Comparison of ENCODE assay signal across 8 mouse cellular contexts in genomic region chr6:91153549-91154064, GRCm38 (mm10). TPM values are rescaled to one million over a fixed set of nuclear protein-coding genes. Genes with fewer than 3 reads are reported as not detected.
A peak's percentile ranks its signal among the peaks of the same experiment; 100 is the strongest.
DNase-seq lines count a peak whose midpoint lies in the region; ATAC-seq and TF ChIP-seq lines count a peak whose summit lies in the region.

No protein-coding gene starts in this region.

- peaks cover 38% of the 10 kb centered on the region for H3K27me3 ChIP-seq in erythroblast, embryonic 14.5 days (ENCODE audit: control insufficient read depth)
- H3K27me3 ChIP-seq in intestine, embryonic 16.5 days (replicated peaks; ENCODE audit: control insufficient read depth, insufficient read depth, low read length), result no peaks in the 10 kb centered on the region
- peaks cover 24% of the 10 kb centered on the region for H3K27me3 ChIP-seq in liver, embryonic 15.5 days

- TF ChIP-seq CTCF in bone marrow, adult 2 months (IDR thresholded peaks at IDR 0.05; ENCODE audit: control insufficient read depth, insufficient read depth, low read length), result no peak

- no peak for TF ChIP-seq POLR2A in bone marrow, adult 2 months (IDR thresholded peaks at IDR 0.05; ENCODE audit: borderline replicate concordance, control insufficient read depth, low read depth, low read length)

- H3K9me3 ChIP-seq in erythroblast, embryonic 14.5 days (ENCODE audit: control insufficient read depth, low read length), result peaks cover 6% of the 10 kb centered on the region
- 0 out of 2 replicates have a peak, but pooled peaks cover 2% of the 10 kb centered on the region for H3K9me3 ChIP-seq in intestine, embryonic 16.5 days (ENCODE audit: control insufficient read depth, low read length)
- H3K9me3 ChIP-seq in liver, embryonic 15.5 days (replicated peaks), result no peaks in the 10 kb centered on the region

- peak overlapping the region; percentile 13 for H3K4me2 ChIP-seq in intestine, embryonic 16.5 days (ENCODE audit: low read depth, low read length)
- H3K4me2 ChIP-seq in liver, embryonic 15.5 days, result peak overlapping the region; percentile 55

- peaks cover 5% of the 10 kb centered on the region; the same call in 1 of the 2 replicates for H3K4me1 ChIP-seq in bone marrow, adult 2 months (ENCODE audit: control insufficient read depth, insufficient read depth, low read length)
- H3K4me1 ChIP-seq in erythroblast, embryonic 14.5 days (ENCODE audit: control insufficient read depth), result peaks cover 75% of the 10 kb centered on the region
- H3K4me1 ChIP-seq in intestine, embryonic 16.5 days (ENCODE audit: control insufficient read depth, insufficient read depth, low read length), result peaks cover 12% of the 10 kb centered on the region
- peaks cover 74% of the 10 kb centered on the region for H3K4me1 ChIP-seq in liver, embryonic 15.5 days (replicated peaks)

- no peak overlapping the region for H3K27ac ChIP-seq in bone marrow, adult 2 months (ENCODE audit: control insufficient read depth, insufficient read depth, low read depth, low read length, poor library complexity)
- H3K27ac ChIP-seq in intestine, embryonic 16.5 days (ENCODE audit: low read length), result no peak overlapping the region
- H3K27ac ChIP-seq in liver, embryonic 15.5 days (replicated peaks), result peak overlapping the region; percentile 22

- DNase-seq in ES-CJ7 (ENCODE audit: low read depth, low spot score), result peak; percentile 87
- peak; percentile 71 for DNase-seq in retina, embryonic 14.5 days (ENCODE audit: low spot score)
- DNase-seq in urinary bladder, adult 2 months (ENCODE audit: low spot score), result no peak
- no peak for DNase-seq in adrenal gland, postnatal 4 days (ENCODE audit: low spot score in 2 of 2)

- H3K4me3 ChIP-seq in bone marrow, adult 2 months (replicated peaks; ENCODE audit: control insufficient read depth, low read depth, low read length), result peak overlapping the region; percentile 2
- peak overlapping the region; percentile 54 for H3K4me3 ChIP-seq in erythroblast, embryonic 14.5 days (replicated peaks)
- peak overlapping the region; percentile 14; the same call in 1 of the 2 replicates for H3K4me3 ChIP-seq in intestine, embryonic 16.5 days (ENCODE audit: low read length)
- H3K4me3 ChIP-seq in liver, embryonic 15.5 days (replicated peaks), result peak overlapping the region; percentile 39

- 14% methylated on average over 10 of the region's 10 CpGs for WGBS in bone marrow, adult 2 months
- WGBS in intestine, embryonic 16.5 days, result 5% methylated on average over 10 of the region's 10 CpGs
- WGBS in liver, embryonic 15.5 days (ENCODE audit: insufficient replicate concordance), result 8% methylated on average over 10 of the region's 10 CpGs

- no peak for ATAC-seq in intestine, embryonic 16.5 days
- ATAC-seq in liver, embryonic 15.5 days (ENCODE audit: insufficient read depth), result no peak

- H3K36me3 ChIP-seq in erythroblast, embryonic 14.5 days (ENCODE audit: control insufficient read depth), result peaks cover 16% of the 10 kb centered on the region
- H3K36me3 ChIP-seq in intestine, embryonic 16.5 days (ENCODE audit: control insufficient read depth, insufficient read depth, low read length), result no peaks in the 10 kb centered on the region
- H3K36me3 ChIP-seq in liver, embryonic 15.5 days (replicated peaks), result 0 out of 2 replicates have a peak, but pooled peaks cover 5% of the 10 kb centered on the region

- no peak overlapping the region for H3K9ac ChIP-seq in intestine, embryonic 16.5 days (ENCODE audit: low read depth, low read length)
- H3K9ac ChIP-seq in liver, embryonic 15.5 days, result no peak overlapping the region; the same call in 1 of the 2 replicates

RNA-seq across cellular contexts. Expression of gene Hdac11, which starts 2.9 kb away (rescaled TPM):
- 5.9 and 7.6 TPM in 2 replicates for polyA plus RNA-seq in bone marrow, adult 2 months (2011; ENCODE audit: insufficient read depth, insufficient read length, low replicate concordance, missing spikeins)
- polyA plus RNA-seq in erythroblast, embryonic 14.5 days (2012), result 1.5 and 2.9 TPM in 2 replicates
- polyA plus RNA-seq in intestine, embryonic 16.5 days (2015; fragmentation: Nextera tagmentation; extraction: Ambion mirVana), result 7.7 and 9.0 TPM in 2 replicates
- 5.6 and 5.9 TPM in 2 replicates for polyA plus RNA-seq in liver, embryonic 15.5 days (2015; fragmentation: Nextera tagmentation; extraction: Ambion mirVana)
- 24.2 and 26.6 TPM in 2 replicates for polyA plus RNA-seq in urinary bladder, adult 2 months (2012; rRNA removed)
- total RNA-seq in adrenal gland, postnatal 4 days (2021), result 10 to 100 TPM; 12.9 to 17.8 TPM

RNA-seq across cellular contexts. Expression of gene Nup210, which starts 37.0 kb away (rescaled TPM):
- 58.4 and 111 TPM in 2 replicates for polyA plus RNA-seq in bone marrow, adult 2 months (2011; ENCODE audit: insufficient read depth, insufficient read length, low replicate concordance, missing spikeins)
- 15.1 and 24.6 TPM in 2 replicates for polyA plus RNA-seq in erythroblast, embryonic 14.5 days (2012)
- polyA plus RNA-seq in intestine, embryonic 16.5 days (2015; fragmentation: Nextera tagmentation; extraction: Ambion mirVana), result 13.7 TPM in 2 replicates
- 32.0 and 37.1 TPM in 2 replicates for polyA plus RNA-seq in liver, embryonic 15.5 days (2015; fragmentation: Nextera tagmentation; extraction: Ambion mirVana)
- 1.3 and 2.8 TPM in 2 replicates for polyA plus RNA-seq in urinary bladder, adult 2 months (2012; rRNA removed)
- total RNA-seq in adrenal gland, postnatal 4 days (2021), result 10 to 100 TPM; 17.0 to 24.6 TPM

RNA-seq across cellular contexts. Expression of gene Fbln2, which starts 58.6 kb away (rescaled TPM):
- 0.83 and 16.4 TPM in 2 replicates for polyA plus RNA-seq in bone marrow, adult 2 months (2011; ENCODE audit: insufficient read depth, insufficient read length, low replicate concordance, missing spikeins)
- 0.07 TPM in 1 of 2 replicates, not detected in the other for polyA plus RNA-seq in erythroblast, embryonic 14.5 days (2012)
- 43.6 and 51.0 TPM in 2 replicates for polyA plus RNA-seq in intestine, embryonic 16.5 days (2015; fragmentation: Nextera tagmentation; extraction: Ambion mirVana)
- polyA plus RNA-seq in liver, embryonic 15.5 days (2015; fragmentation: Nextera tagmentation; extraction: Ambion mirVana), result 6.2 and 6.5 TPM in 2 replicates
- polyA plus RNA-seq in urinary bladder, adult 2 months (2012; rRNA removed), result 60.4 and 68.7 TPM in 2 replicates
- total RNA-seq in adrenal gland, postnatal 4 days (2021), result 10 to 100 TPM; 71.7 to 73.5 TPM

Comparison
In these comparisons a context has a peak if more than half of its experiments do, and no peak if none do; other contexts are left out.
1. DNase-seq: peak in ES-CJ7 (single experiment) and retina, embryonic 14.5 days (single experiment); none in urinary bladder, adult 2 months (single experiment) and adrenal gland, postnatal 4 days (0 of 2).
2. H3K4me3 ChIP-seq: peak in every context shown above with its lines; median percentile 54 in erythroblast, embryonic 14.5 days; 39 in liver, embryonic 15.5 days; 14 in intestine, embryonic 16.5 days; 2 in bone marrow, adult 2 months.